Mouse (Mus musculus) regulatory T cell (primary cell): ENCODE results near the gene Mettl8.

Experiments
- in situ Hi-C: fragments of 300-600 bp; cut with MboI, MseI; formaldehyde crosslinking; loops from one replicate; pipeline ENCODE4 v1.15.1; 2025; ENCODE audit warnings: high pct_unique_total_duplicates

The Mettl8 gene

DNA sequence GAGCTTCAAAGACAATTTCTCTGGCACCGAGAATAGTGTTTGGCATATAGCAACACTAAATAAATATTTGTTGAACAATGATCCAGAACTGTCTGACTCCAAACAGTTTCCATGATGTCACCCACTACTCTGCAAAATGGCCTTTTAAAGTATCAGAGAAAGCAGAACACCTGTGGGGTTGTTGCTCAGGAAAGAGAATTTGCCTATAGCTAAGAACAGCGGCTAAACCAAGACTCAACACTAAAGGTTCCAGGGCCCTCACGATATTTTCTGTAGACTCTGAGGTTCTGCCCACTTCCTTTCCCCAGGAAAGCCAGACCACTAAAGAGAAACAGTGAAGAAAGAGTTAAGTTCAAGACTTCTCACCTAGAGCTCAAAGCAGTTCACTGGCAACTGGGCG, 122.4 kb downstream of the Mettl8 start:
- in situ Hi-C loops: loop anchor here (5.0 kb wide), 1 partner anchor 39 kb away; no protein-coding TSS in a partner anchor

DNA sequence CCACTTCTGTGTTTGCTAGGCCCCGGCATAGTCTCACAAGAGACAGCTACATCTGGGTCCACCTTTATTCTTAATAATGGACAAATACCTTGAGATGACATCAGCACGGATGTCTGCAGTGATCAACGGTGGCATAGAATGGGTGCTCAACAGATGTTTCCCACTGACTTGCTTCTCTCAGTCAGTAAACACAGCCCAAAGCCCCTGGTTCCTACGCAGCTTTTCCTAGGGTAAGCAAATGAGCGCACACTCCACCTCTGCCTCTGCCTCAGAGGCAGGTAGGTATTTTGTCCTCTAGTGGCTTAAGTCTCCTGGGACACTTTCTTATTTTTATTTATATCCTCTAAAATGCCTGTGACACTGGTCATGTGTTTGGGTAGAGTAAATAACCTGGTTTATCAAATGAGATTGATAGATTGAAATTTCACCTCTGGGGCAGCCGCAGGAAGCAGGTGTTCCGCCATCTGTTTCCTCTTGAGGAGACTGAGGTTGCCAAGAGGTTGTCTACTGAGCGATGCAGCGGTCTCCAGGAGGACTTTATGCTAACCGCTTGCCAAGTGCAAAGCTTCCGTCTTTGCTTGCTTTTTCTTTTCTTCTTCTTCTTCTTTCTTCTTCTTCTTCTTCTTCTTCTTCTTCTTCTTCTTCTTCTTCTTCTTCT, 124.6 kb downstream of the Mettl8 start:
- in situ Hi-C loops: loop anchor here (5.0 kb wide), 1 partner anchor 42 kb away; no protein-coding TSS in a partner anchor

DNA sequence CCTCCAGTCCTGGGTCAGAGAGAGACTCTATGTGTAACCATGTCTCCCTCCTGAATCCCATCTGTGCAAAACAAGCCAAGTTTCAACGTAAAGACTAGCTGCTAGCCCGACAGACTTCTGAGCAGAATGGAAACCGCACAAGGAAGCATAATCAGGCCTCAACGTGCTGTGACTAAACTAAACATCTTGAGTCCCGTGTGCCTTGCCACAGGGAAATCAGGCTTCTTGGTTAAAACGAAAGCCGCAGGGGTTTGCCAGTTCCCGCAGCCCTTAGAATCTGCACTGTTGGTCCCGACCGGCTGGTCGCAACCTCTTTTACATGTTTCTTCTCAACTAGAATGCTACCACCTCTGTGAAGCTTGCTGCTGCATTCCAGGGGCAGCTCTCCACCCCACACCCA, 125.7 kb downstream of the Mettl8 start:
- in situ Hi-C loops: loop anchor here (5.0 kb wide), 1 partner anchor 43 kb away; no protein-coding TSS in a partner anchor

DNA sequence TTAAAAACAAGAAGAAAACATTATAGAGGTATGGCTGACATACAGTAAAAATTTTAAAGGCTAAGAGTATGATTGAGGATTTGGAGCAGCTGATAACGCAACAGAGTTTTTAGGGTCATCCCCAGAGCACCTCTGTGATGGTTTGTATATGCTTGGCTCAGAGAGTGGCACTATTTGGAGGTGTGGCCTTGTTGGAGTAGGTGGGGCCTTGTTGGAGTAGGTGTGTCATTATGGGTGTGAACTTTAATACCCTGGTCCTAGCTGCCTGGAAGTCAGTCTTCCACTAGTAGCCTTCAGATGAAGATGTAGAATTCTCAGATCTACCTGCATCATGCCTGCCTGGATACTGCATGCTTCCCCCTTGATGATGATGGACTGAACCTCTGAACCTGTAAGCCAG, 131.3 kb downstream of the Mettl8 start:
- in situ Hi-C loops: no loop called here

DNA sequence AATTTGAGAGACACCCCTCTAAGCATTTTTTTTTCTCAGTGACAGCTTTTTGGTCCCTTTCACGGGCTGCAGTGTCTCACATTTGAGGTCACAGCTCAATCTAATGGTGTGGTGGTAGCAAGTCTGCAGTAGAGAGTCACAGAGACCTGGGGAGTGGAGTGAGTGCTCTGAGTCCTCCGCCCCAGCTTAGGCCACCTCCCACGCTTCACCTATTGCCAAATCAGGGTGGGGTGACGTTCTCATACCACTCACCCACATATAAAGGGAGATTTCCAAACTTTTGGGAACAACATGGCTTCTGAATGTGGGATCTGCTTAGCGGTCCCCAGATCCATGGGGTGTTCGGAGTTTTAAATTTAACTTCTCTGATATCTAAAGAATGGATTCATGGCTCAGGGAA, 132.6 kb downstream of the Mettl8 start:
- in situ Hi-C loops: no loop called here

DNA sequence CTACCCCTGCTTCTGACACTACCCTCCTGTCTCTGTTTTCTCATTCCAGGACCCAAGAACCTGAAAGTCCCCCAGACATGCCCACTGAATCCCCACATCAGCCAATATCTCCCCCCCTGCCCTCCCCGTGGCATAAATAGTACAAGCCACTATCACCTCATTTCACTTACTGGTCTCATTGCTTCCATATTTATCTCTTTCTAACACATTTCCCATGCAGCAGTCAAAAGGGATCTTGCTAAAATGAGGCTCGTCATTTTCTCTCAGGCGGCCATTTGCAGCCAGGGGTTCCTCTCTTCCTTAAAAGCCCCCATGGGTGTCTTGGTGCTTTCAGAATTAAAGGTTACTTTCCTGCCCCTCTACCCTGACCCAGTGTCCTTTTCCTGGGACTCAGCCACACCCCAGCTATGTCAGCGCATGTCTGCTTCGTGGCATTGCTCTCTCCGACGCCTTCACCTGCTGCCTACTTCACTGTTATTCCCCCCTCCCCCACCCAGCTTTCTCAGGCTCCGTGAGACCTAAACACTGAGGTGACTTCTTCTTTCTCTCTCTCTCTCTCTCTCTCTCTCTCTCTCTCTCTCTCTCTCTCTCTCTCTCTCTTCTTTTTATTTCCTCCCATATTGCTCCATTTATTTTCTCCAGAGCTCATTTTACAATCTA, 134.3 kb downstream of the Mettl8 start:
- in situ Hi-C loops: no loop called here

DNA sequence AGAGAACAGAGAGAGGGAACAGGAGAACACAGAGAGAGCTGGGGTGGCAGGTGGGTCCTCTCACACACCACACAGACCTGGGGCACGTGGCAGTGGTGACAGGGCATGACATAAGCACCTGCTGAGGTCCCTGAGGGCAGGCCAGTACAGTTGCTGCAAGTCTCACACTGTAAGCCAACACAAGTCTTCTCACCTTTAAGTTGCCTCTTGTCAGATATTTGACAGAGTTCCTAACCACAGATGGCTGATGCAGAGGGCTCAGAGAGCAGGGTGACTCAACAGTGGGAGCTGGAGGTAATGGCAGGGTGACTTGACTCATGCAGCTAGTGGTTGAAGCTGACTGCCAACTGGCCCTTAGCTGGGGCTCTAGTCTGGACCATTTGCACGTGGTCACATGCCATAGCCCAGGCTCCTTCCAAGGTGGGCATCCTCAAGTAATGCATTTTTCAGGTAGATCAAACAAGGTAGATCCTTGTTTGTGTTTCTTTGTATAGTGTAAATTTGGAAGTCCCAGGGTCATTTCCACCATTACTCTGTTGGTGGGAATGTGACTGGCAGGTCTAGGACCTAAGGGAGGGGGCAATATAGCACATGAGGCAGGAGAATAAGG, 135.4 kb downstream of the Mettl8 start:
- in situ Hi-C loops: no loop called here

DNA sequence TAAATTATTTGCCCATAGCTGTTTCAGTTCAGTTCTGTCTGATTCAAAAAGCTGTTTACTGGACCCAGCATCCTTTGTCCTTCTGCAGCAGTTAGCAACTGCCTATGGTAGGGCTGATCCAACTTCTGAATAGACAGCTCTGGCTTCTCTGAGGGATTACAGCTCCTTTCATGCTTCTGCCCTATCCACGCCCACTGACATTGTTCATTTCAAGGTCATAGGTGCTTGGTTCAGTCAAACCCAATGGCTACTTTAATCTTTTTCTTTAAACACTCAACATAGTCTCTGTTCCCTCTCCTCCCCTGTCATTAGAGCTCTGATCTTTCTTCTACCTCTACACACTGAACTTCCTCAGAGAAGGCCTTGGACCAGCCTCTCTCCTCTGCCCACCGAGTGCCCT, 136.9 kb downstream of the Mettl8 start:
- in situ Hi-C loops: no loop called here
